Mouse (Mus musculus) heart, adult 8-10 months (tissue): Measurements from ENCODE around the gene Mettl1. TPM values are rescaled to one million over a fixed set of nuclear protein-coding genes. Genes with fewer than 3 reads are reported as not detected.
A peak's percentile ranks its signal among the peaks of the same experiment; 100 is the strongest.
"Not testable (repeated sequence)": the region's sequence is repeated elsewhere in the genome, so short reads cannot be mapped to it uniquely, and the experiment has no call there.

Source experiments
- DNase-seq: peaks from one replicate; pipeline ENCODE4 v3.0.0; 2022; ENCODE audit warnings: low spot score
- total RNA-seq, 4 experiments: library from RNA; stranded (reverse); gene quantifications; 2 replicates each; pipeline ENCODE4 v1.2.4; 2022

Gene Mettl1
- total RNA-seq, 4 experiments from 2014 or later, result 7.5 to 9.6 (median 9.2) TPM

DNA sequence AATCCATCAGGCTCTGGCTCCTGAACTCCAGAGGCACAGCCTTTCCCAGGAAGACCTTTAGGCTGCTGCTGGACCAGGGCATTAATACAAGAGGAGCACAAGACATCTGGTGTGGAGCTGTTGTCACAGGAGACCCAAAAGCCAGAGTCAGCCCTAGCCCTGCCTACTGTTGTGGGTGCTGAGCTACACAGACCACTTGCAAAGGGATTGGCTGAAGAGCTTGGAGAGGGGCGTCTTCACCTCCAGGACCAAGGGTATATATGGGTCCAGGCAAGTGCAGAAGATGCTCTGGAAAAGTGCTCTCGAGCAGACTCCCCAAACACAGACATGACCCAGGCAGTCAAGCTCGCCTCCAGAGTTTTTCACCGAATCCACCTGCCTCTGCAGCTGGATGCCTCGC lies 6.7 kb downstream of the Mettl1 start, which contains the start of gene Cyp27b1:
Cyp27b1 (plus strand) TSS at position 297 of the 400 bp plus-strand sequence.
- DNase-seq, result no peak

- no peak for DNase-seq
Observed at GRCm38 (mm10) chr10:127048608-127049394, 7.6 kb downstream of the Mettl1 start.

DNA sequence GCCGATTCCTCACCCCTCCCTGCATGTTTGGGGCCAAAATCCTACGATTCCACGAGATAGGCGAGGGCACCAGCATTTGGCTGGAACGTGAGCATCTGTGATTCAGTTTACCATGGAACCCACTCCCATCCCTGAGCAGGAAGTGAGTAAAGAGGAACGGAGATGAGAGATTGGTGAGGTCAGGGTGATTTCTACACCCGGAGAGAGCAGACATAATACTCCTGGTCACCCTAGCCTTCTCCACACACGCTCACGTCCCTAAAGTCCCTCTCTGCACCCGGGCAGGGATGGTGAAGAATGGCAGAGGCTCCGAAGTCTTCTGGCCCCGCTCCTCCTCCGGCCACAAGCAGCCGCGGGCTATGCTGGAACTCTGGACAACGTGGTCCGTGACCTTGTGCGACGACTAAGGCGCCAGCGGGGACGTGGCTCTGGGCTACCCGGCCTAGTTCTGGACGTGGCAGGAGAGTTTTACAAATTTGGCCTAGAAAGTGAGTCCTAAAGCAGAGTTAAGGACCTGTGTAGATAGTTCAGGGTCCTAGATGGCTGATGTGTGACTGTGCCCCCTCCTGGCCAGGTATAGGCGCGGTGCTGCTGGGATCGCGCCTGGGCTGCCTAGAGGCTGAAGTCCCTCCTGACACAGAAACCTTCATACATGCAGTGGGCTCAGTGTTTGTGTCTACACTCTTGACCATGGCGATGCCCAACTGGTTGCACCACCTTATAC lies 8.3 kb downstream of the Mettl1 start:
- DNase-seq, result no peak

DNA sequence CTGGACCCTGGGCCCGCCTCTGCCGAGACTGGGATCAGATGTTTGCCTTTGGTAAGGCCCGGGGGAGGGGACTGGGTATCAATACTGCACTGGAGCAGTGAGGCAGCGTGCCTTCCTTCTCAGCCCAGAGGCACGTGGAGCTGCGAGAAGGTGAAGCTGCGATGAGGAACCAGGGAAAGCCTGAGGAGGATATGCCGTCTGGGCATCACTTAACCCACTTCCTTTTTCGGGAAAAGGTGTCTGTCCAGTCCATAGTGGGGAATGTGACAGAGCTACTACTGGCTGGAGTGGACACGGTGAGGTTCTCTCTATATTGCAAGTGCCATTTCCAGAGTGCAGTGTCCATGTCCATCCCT lies 8.9 kb downstream of the Mettl1 start:
- no peak for DNase-seq

DNA sequence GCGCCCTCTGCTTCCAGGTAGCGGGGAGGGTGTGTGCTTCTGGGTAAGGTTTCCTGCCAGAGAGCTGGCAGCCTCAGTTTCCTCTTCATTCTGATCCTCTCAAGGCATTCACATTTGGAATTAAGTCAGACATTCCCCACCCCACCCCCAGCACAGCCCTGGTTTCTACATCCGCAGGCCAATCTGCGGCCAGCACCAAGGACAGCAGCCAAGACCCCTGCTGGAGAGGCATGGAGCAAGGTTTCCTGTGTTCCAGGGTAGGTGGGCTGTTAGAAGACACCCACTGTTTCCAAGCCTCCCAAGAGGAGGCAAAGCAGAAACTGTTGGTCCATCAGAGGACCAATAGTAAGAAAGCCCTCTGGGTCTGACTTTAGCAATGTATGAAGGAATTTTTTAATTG lies 13.4 kb downstream of the Mettl1 start:
- DNase-seq, result no peak

GRCm38 (mm10) chr10:127055406-127055805 lies 14.2 kb downstream of the Mettl1 start:
- DNase-seq, result no peak

GRCm38 (mm10) chr10:127056490-127056889 lies 15.3 kb downstream of the Mettl1 start:
- DNase-seq, result no peak

- peak; percentile 68 for DNase-seq
Observed at GRCm38 (mm10) chr10:127058161-127058560, 16.9 kb downstream of the Mettl1 start.

GRCm38 (mm10) chr10:127058708-127059107 lies 17.5 kb downstream of the Mettl1 start:
- no peak for DNase-seq

DNA sequence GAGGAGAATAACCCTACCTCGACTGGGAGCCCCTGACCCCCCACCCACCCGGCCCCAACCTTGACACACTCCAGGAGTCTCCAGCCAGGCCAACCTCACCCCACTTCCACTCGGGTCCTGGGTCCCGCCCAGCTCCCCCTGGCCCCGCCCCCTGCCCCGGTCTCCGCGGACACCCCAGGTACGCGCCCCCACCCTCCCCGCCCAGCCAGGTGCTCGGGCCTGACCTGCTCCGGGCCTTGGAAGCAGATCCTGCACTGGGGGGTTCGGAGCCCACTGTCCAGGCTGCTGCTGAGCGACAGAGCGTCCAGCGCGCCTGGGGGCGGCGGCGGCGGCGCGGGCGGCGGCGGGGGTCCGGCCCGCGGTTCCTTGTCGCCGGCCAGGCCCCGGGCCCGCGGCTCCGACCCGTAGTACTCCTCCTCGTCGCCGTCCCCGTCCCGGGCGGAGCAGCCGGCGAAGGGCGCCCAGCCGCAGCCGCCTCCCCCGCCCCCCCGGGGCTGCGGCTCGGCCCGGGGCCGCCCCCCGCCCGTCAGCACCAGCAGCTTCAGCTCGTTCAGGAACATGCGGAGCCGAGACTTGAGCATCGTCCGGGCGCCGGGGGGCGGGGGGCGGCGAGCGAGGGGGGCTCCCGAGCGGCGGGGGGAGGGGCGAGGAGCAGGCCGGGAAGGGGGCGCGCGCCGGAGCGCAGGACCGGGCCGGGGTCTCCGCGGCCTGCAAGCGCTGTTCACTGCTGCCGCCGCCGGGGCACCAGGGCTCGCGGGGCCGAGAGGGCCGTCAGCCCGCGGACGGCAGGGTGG lies 18.2 kb downstream of the Mettl1 start:
- no peak for DNase-seq

DNA sequence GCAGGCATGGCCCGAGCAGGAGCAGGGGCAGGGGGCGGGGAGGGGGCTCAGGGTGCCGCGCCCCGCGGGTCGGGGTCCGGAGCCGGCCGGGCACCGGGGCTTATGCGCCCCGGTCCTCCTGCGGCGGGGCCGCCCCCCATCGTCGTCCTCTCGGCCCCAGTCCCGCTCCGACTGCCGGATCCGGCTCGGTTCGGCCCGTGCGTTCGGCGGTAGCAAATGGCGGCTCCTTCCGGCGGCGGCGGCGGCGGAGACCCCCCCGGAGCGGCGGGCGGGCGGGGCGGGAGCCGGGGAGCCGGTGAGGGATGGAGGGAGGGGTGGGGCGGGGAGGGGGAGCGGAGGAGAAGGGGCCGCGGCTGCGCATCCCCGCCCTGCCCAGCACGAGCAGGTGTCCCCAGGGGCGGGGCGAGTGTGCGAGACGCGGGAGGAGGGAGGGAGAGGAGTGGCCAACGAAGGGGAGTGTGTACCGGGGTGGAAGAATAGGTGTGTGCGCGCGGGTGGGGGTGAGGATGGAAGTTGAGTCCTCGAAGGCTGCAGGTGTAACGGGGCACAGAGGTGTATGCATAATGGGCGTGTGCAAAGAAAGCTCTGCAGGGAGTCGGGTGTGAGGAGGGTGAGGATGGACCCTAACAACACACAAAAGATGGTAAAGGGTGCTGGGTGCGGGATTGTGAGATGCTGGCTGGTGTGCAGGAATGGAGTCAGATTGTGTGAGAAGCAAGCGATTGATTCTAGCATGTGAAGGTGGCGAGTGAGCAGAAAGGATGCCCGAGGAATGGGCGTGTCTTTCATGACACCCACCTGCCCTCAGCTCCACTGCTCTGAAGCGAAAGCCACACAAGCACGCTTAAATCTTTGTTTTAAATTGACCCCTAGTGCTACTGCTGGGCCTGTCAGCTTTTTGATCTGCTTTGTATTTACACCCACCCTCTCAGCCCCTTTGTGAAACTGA lies 19.0 kb downstream of the Mettl1 start, which contains the start of gene March9:
March9 (minus strand) TSS at position 217 of the 949 bp plus-strand sequence.
- no peak for DNase-seq

- no peak for DNase-seq
Observed at GRCm38 (mm10) chr10:127061085-127061484, 19.9 kb downstream of the Mettl1 start.

- DNase-seq, result no peak
Observed at GRCm38 (mm10) chr10:127061513-127061912, 20.3 kb downstream of the Mettl1 start.

- not testable (repeated sequence) for DNase-seq
Observed at GRCm38 (mm10) chr10:127062101-127062500, 20.9 kb downstream of the Mettl1 start.

GRCm38 (mm10) chr10:127062503-127062902 lies 21.3 kb downstream of the Mettl1 start:
- DNase-seq, result no peak

GRCm38 (mm10) chr10:127063239-127063872 lies 22.1 kb downstream of the Mettl1 start, which contains the start of gene Cdk4:
TSS of gene Cdk4 (plus strand) at chr10:127063534.
- DNase-seq, result peak; percentile 97

GRCm38 (mm10) chr10:127063913-127064870 lies 23.0 kb downstream of the Mettl1 start:
- DNase-seq, result no peak

- no peak for DNase-seq
Observed at GRCm38 (mm10) chr10:127065981-127066380, 24.8 kb downstream of the Mettl1 start.

GRCm38 (mm10) chr10:127066519-127067018 lies 25.4 kb downstream of the Mettl1 start:
- DNase-seq, result no peak
